In the genomic region with DNA sequence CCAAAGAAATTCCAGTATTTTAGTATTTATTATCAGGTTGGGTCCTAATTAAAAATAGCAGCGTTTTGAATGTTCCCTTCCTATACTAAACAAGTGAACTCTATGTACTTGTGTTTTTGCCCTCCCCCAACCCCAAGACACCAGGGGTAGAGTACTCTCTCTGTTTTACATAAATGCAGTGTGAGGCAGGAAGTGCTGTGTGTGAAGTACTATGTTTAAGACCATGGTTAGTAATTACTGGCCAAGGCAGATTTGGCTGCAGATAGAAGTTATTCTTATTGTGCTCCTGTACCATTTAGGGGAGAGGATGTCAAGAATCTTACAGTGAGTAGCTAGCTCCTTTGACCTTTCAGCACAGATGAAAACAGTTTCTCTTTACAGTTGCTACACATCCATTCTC, we compare ENCODE assay signal across 13 mouse cellular contexts.
"Had no signal": no experiment of that assay in that cellular context is flagged by ENCODE, and none has a peak within 500 bp of the region (broad histone marks: within the 10 kb centered on the region; RNA-seq: fewer than 3 reads in every experiment).

No protein-coding gene starts in this region.

- H3K9me3 ChIP-seq: limb, embryonic 10.5 days; liver, embryonic 15.5 days; midbrain, embryonic 13.5 days had no signal

- H3K27me3 ChIP-seq: liver, embryonic 15.5 days; midbrain, embryonic 13.5 days; neural tube, embryonic 13.5 days had no signal

- H3K4me2 ChIP-seq: liver, embryonic 11.5 days; liver, embryonic 15.5 days; midbrain, embryonic 13.5 days; neural tube, embryonic 13.5 days had no signal

- H3K4me3 ChIP-seq: left cerebral cortex, adult 2 months; limb, embryonic 10.5 days; liver, embryonic 15.5 days; midbrain, embryonic 13.5 days; neural tube, embryonic 13.5 days had no signal

- ATAC-seq: lung, postnatal 0 days had no signal

- DNase-seq: kidney, adult 8-10 months; kidney, postnatal 25 days; lung, adult 2 months; right cerebral cortex, adult 18-20 months; thymus, postnatal 36 days had no signal

- H3K36me3 ChIP-seq: liver, embryonic 15.5 days; midbrain, embryonic 13.5 days had no signal

- H3K9ac ChIP-seq: liver, embryonic 15.5 days; midbrain, embryonic 13.5 days; neural tube, embryonic 13.5 days had no signal

- H3K27ac ChIP-seq: left cerebral cortex, adult 2 months; limb, embryonic 10.5 days; liver, embryonic 15.5 days; macrophage; midbrain, embryonic 13.5 days; neural tube, embryonic 13.5 days had no signal
